Mouse (Mus musculus) CH12.LX (cell line): ENCODE data around the gene Urad. TPM values are rescaled to one million over a fixed set of nuclear protein-coding genes. Genes with fewer than 3 reads are reported as not detected.
A peak's percentile ranks its signal among the peaks of the same experiment; 100 is the strongest.

ENCODE experiments used
- DNase-seq: peaks from one replicate; pipeline ENCODE4 v3.0.0-alpha.2; 2013; ENCODE audit errors: extremely low read depth
- H3K27ac ChIP-seq: 2 replicates; pipeline ENCODE4 v1.5.1; 2012; ENCODE audit warnings: low read depth, mild to moderate bottlenecking, control low read depth, moderate library complexity; ENCODE audit not compliant: insufficient read depth
- H3K27me3 ChIP-seq: replicated peaks from 2 replicates; pipeline ENCODE3; 2012; ENCODE audit warnings: inconsistent platforms
- H3K36me3 ChIP-seq, 2 experiments: replicated peaks in 1 of 2; 2 replicates each; pipeline versions ENCODE3 to v1.6.1; 2012; ENCODE audit warnings: inconsistent platforms in 1 of 2, low read length in 1 of 2, mild to moderate bottlenecking in 1 of 2, mixed read lengths in 1 of 2, moderate library complexity in 1 of 2; ENCODE audit not compliant: control insufficient read depth in 1 of 2, insufficient read depth in 1 of 2
- H3K4me1 ChIP-seq, 2 experiments: 2 replicates each; pipeline ENCODE4 v1.6.1; 2012; ENCODE audit warnings: inconsistent platforms in 1 of 2, moderate library complexity in 1 of 2; ENCODE audit not compliant: insufficient read depth in 2 of 2, control insufficient read depth in 1 of 2
- H3K4me2 ChIP-seq: 2 replicates; pipeline ENCODE4 v1.6.1; 2012; ENCODE audit warnings: low read depth, mild to moderate bottlenecking, control low read depth; ENCODE audit not compliant: poor library complexity, insufficient read depth, severe bottlenecking
- H3K4me3 ChIP-seq, 3 experiments: fragments of 150-350 bp in 1 of 3; sonication (generic) in 1 of 3; replicated peaks in 1 of 3; 2 replicates each; pipeline versions ENCODE3 to v1.5.1; 2011 to 2012; ENCODE audit warnings: low read depth in 2 of 3, low read length in 2 of 3, mild to moderate bottlenecking in 2 of 3, moderate library complexity in 2 of 3, control low read depth in 1 of 3, improper control_type of control experiment in 1 of 3, inconsistent platforms in 1 of 3, mixed read lengths in 1 of 3; ENCODE audit not compliant: poor library complexity in 1 of 3
- H3K79me2 ChIP-seq: replicated peaks from 2 replicates; pipeline ENCODE4 v1.6.1; 2012; ENCODE audit warnings: mild to moderate bottlenecking, moderate library complexity; ENCODE audit not compliant: control insufficient read depth, poor library complexity, insufficient read depth, severe bottlenecking; ENCODE audit errors: extremely low read depth
- H3K9ac ChIP-seq: 2 replicates; pipeline ENCODE4 v1.6.1; 2012; ENCODE audit warnings: low read depth, mild to moderate bottlenecking, control low read depth, moderate library complexity; ENCODE audit not compliant: insufficient read depth
- H3K9me3 ChIP-seq: replicated peaks from 2 replicates; pipeline ENCODE3; 2012; ENCODE audit warnings: low read length, inconsistent platforms, mixed read lengths
- CHD1 ChIP-seq: IDR thresholded peaks from 2 replicates; pipeline ENCODE4 v1.6.1; 2012; ENCODE audit warnings: low read depth, low read length, improper control_type of control experiment, inconsistent platforms
- CTCF ChIP-seq, 2 experiments: IDR thresholded peaks in 1 of 2; conservative IDR thresholded peaks in 1 of 2; 2 replicates each; pipeline ENCODE4 v1.5.1; 2011 to 2012; ENCODE audit warnings: low read depth in 2 of 2, low read length in 2 of 2, improper control_type of control experiment in 1 of 2, inconsistent platforms in 1 of 2, mild to moderate bottlenecking in 1 of 2, moderate library complexity in 1 of 2
- E2F4 ChIP-seq: IDR thresholded peaks from 2 replicates; pipeline ENCODE4 v1.6.1; 2011; ENCODE audit warnings: low read depth, low read length, improper control_type of control experiment; ENCODE audit not compliant: insufficient replicate concordance
- ELF1 ChIP-seq: IDR thresholded peaks from 2 replicates; pipeline ENCODE4 v1.6.1; 2014; ENCODE audit warnings: low read depth, mild to moderate bottlenecking, inconsistent platforms, low read length, improper control_type of control experiment
- ETS1 ChIP-seq: conservative IDR thresholded peaks from 2 replicates; pipeline ENCODE4 v1.6.1; 2012; ENCODE audit warnings: low read depth, mild to moderate bottlenecking, inconsistent platforms, low read length, improper control_type of control experiment, moderate library complexity
- GABPA ChIP-seq: IDR thresholded peaks from 2 replicates; pipeline ENCODE4 v1.6.1; 2012; ENCODE audit warnings: low read depth, low read length, improper control_type of control experiment, inconsistent platforms; ENCODE audit not compliant: insufficient replicate concordance
- HCFC1 ChIP-seq: IDR thresholded peaks from 2 replicates; pipeline ENCODE4 v1.6.1; 2012; ENCODE audit warnings: low read depth, mild to moderate bottlenecking, inconsistent platforms, low read length, improper control_type of control experiment
- IRF4 ChIP-seq: IDR thresholded peaks from 2 replicates; pipeline ENCODE4 v1.6.1; 2014; ENCODE audit warnings: low read depth, mild to moderate bottlenecking, inconsistent platforms, low read length, improper control_type of control experiment
- JUN ChIP-seq: IDR thresholded peaks from 2 replicates; pipeline ENCODE4 v1.6.1; 2011; ENCODE audit warnings: low read depth, mild to moderate bottlenecking, low read length, improper control_type of control experiment, moderate library complexity; ENCODE audit not compliant: insufficient read depth
- JUND ChIP-seq: conservative IDR thresholded peaks from 2 replicates; pipeline ENCODE4 v1.6.1; 2011; ENCODE audit warnings: low read depth, low read length, improper control_type of control experiment
- KAT2A ChIP-seq: IDR thresholded peaks from 2 replicates; pipeline ENCODE4 v1.6.1; 2012; ENCODE audit warnings: low read length, improper control_type of control experiment, inconsistent platforms; ENCODE audit not compliant: insufficient replicate concordance
- MXI1 ChIP-seq: IDR thresholded peaks from 2 replicates; pipeline ENCODE4 v1.6.1; 2011; ENCODE audit warnings: mild to moderate bottlenecking, low read depth, low read length, improper control_type of control experiment
- NRF1 ChIP-seq: IDR thresholded peaks from 2 replicates; pipeline ENCODE4 v1.6.1; 2014; ENCODE audit warnings: low read depth, mild to moderate bottlenecking, inconsistent platforms, low read length, improper control_type of control experiment, moderate library complexity
- PAX5 ChIP-seq: IDR thresholded peaks from 2 replicates; pipeline ENCODE4 v1.6.1; 2012; ENCODE audit warnings: low read length, inconsistent platforms, mixed read lengths
- POLR2A ChIP-seq: IDR thresholded peaks from 2 replicates; pipeline ENCODE4 v1.6.1; 2011; ENCODE audit warnings: low read depth, mild to moderate bottlenecking, improper control_type of control experiment, low read length
- POLR2AphosphoS2 ChIP-seq: IDR thresholded peaks from 2 replicates; pipeline ENCODE4 v1.6.1; 2011; ENCODE audit warnings: low read depth, low read length, improper control_type of control experiment
- RCOR1 ChIP-seq: conservative IDR thresholded peaks from 2 replicates; pipeline ENCODE4 v1.6.1; 2012; ENCODE audit warnings: low read depth, mild to moderate bottlenecking, inconsistent platforms, low read length, improper control_type of control experiment
- SIN3A ChIP-seq: IDR thresholded peaks from 2 replicates; pipeline ENCODE4 v1.6.1; 2012; ENCODE audit warnings: low read length, improper control_type of control experiment, inconsistent platforms
- SMC3 ChIP-seq: IDR thresholded peaks from 2 replicates; pipeline ENCODE4 v1.6.1; 2011; ENCODE audit warnings: low read depth, low read length, improper control_type of control experiment
- TCF12 ChIP-seq: IDR thresholded peaks from 2 replicates; pipeline ENCODE4 v1.6.1; 2014; ENCODE audit warnings: low read depth, mild to moderate bottlenecking, inconsistent platforms, low read length, improper control_type of control experiment
- USF1 ChIP-seq: IDR thresholded peaks from 2 replicates; pipeline ENCODE4 v1.6.1; 2014; ENCODE audit warnings: low read depth, mild to moderate bottlenecking, inconsistent platforms, low read length, improper control_type of control experiment
- USF2 ChIP-seq: conservative IDR thresholded peaks from 2 replicates; pipeline ENCODE4 v1.6.1; 2011; ENCODE audit warnings: low read depth, low read length, improper control_type of control experiment
- ZC3H11A ChIP-seq: IDR thresholded peaks from 2 replicates; pipeline ENCODE4 v1.6.1; 2012; ENCODE audit warnings: low read depth, mild to moderate bottlenecking, inconsistent platforms, low read length, improper control_type of control experiment
- ZMIZ1 ChIP-seq: IDR thresholded peaks from 2 replicates; pipeline ENCODE4 v1.6.1; 2012; ENCODE audit warnings: low read depth, mild to moderate bottlenecking, inconsistent platforms, low read length, improper control_type of control experiment
- ZNF384 ChIP-seq: IDR thresholded peaks from 2 replicates; pipeline ENCODE4 v1.6.1; 2012; ENCODE audit warnings: low read depth, low read length, improper control_type of control experiment, inconsistent platforms
- dilution Hi-C: fragments of 300-500 bp; cut with MboI; formaldehyde crosslinking; loops from 2 replicates; pipeline ENCODE4 v1.14.3; 2020; ENCODE audit warnings: low sequenced_read_pairs; ENCODE audit not compliant: extremely low pct_unique_long_range_greater_than_20kb, extremely low pct_ligation_motif_present
- in situ Hi-C: fragments of 300-500 bp; cut with MboI; formaldehyde crosslinking; loops from 3 replicates; pipeline ENCODE4 v1.14.3; 2019; ENCODE audit warnings: low sequenced_read_pairs, low pct_ligation_motif_present, low pct_unique_long_range_greater_than_20kb, mixed read lengths
- polyA plus RNA-seq: library from polyadenylated mRNA; unstranded; fragments of >175 nt; gene quantifications from 2 replicates; pipeline ENCODE4 v1.2.1, GENCODE M21; 2012; ENCODE audit warnings: low read depth; ENCODE audit not compliant: insufficient read length
- total RNA-seq, 2 experiments: library from RNA; depleted of rRNA; stranded (reverse); fragments of 300-350 nt in 1 of 2; fragments of >200 nt in 1 of 2; gene quantifications; 2 replicates each; pipeline ENCODE4 v1.2.3; 2012 to 2014

The Urad gene
- total and polyA plus RNA-seq, 3 experiments, result not detected

DNA sequence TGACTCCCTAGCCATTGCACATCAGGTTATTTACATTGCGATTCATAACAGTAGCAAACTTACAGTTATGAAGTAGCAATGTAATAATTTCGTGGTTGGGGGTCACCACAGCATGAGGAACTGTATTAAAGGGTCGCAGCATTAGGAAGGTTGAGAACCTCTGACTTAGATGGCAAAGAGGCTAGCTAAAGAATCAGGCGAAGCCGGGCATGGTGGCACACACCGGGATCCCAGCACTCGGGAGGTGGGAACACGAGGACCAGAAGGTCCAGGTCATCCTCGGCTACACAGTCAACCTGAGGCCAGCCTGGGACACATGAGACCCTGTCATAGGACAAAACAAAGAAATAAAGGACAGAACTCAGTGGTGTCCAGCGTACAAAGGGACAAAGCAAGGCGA is 7.7 kb upstream of the Urad start:
- no peak for TF ChIP-seq SIN3A
- no peak for TF ChIP-seq ETS1
- no peak for TF ChIP-seq POLR2AphosphoS2
- no peak for TF ChIP-seq RCOR1
- no peak for TF ChIP-seq USF1
- no peak for TF ChIP-seq KAT2A
- no peak for TF ChIP-seq IRF4
- TF ChIP-seq JUN, result no peak
- no peak for TF ChIP-seq USF2
- TF ChIP-seq SMC3, result no peak

DNA sequence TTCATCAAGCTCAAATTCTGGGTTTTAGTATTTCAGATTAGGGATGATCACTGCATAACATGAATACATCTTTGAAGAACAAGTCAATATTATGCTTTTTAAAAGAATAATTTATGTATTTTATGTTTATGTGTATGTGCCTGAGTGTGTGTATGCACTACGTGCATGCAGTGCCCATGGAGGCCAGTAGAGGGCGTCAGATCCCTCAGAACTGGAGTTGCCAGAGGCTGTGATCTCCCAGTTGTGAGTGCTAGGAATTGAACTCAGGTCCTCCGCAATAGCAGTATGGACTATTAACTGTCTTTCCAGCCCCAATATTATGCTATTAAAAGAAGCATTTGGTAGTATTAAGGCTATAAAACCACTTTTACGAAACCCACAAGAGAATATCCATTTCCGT is 5.4 kb upstream of the Urad start:
- Histone ChIP-seq H3K79me2 (no peaks in the 10 kb centered on the region), H3K4me2 (no peak overlapping the region), H3K4me1 (peaks cover 0 to 7% of the 10 kb centered on the region in 2 experiments; a peak in 2 of 4 replicates), H3K4me3 (no peak overlapping the region), H3K9me3 (no peaks in the 10 kb centered on the region), H3K36me3 (no peaks in the 10 kb centered on the region), H3K27me3 (peaks cover 2% of the 10 kb centered on the region), H3K9ac (no peak overlapping the region), H3K27ac (no peak overlapping the region)
- no peak for DNase-seq
- no peak for TF ChIP-seq ZNF384
- no peak for TF ChIP-seq POLR2AphosphoS2
- 0 out of 4 replicates have a peak, but pooled peaks have one; percentile 12 to 20 for TF ChIP-seq CTCF (conservative IDR thresholded peaks at IDR 0.05 in 1 of 2, IDR thresholded peaks at IDR 0.05 in 1 of 2; ENCODE audit: low read depth in 2 of 2, low read length in 2 of 2)
- in situ Hi-C loops (no loop called here), dilution Hi-C loops (no loop called here)

More for the DNA sequence above, 7.7 kb upstream of the Urad start:
- Histone ChIP-seq H3K4me1 (peaks cover 0 to 10% of the 10 kb centered on the region in 2 experiments; a peak in 2 of 4 replicates), H3K27me3 (no peaks in the 10 kb centered on the region), H3K9me3 (no peaks in the 10 kb centered on the region), H3K79me2 (no peaks in the 10 kb centered on the region), H3K9ac (no peak overlapping the region), H3K36me3 (no peaks in the 10 kb centered on the region), H3K4me3 (no peak overlapping the region), H3K4me2 (no peak overlapping the region), H3K27ac (no peak overlapping the region)
- DNase-seq, result no peak
- in situ Hi-C loops, result loop anchor here (5.0 to 10.0 kb wide), 2 partner anchors 72 to 515 kb away; partner anchors contain the start of gene Flt3
- dilution Hi-C loops, result no loop called here

DNA sequence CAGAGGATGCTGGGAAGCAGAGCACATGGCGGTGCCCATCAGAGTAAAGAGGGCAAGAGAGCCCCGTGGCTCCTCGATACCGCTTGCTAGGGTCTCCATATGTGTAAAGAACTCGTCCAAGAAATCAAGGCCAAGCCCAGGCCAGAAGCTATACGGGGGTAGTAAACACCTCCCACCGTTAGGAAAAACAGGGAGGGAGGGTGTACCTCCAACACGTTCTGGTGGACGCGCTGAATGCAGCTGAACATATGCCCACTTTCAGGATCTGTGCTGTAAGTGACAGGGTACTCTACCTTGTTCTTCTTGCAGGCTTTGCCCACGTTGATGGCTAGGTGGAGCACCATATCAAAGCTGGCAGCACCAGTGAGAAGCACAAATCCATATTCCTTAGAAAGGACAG is 3.7 kb upstream of the Urad start:
- H3K27me3 ChIP-seq, result peaks cover 19% of the 10 kb centered on the region
- no peaks in the 10 kb centered on the region for H3K36me3 ChIP-seq
- no peaks in the 10 kb centered on the region for H3K4me1 ChIP-seq
- dilution Hi-C loops (no loop called here), in situ Hi-C loops (no loop called here)
- H3K4me3 ChIP-seq, result no peak overlapping the region
- TF ChIP-seq ZC3H11A, result no peak
- no peak for TF ChIP-seq ZNF384
- no peak for TF ChIP-seq CTCF (conservative IDR thresholded peaks at IDR 0.05 in 1 of 2, IDR thresholded peaks at IDR 0.05 in 1 of 2; ENCODE audit: low read depth in 2 of 2, low read length in 2 of 2)
- TF ChIP-seq ZMIZ1, result no peak
- TF ChIP-seq JUND, result no peak
- TF ChIP-seq MXI1, result no peak
- TF ChIP-seq POLR2A, result no peak
- no peak for TF ChIP-seq USF2
- TF ChIP-seq NRF1, result no peak
- TF ChIP-seq E2F4, result no peak
- no peak for TF ChIP-seq GABPA
- TF ChIP-seq ELF1, result no peak
- TF ChIP-seq TCF12, result no peak
- no peak for TF ChIP-seq CHD1
- no peak for TF ChIP-seq HCFC1
- no peak for TF ChIP-seq PAX5
- no peak overlapping the region for H3K9ac ChIP-seq
- no peaks in the 10 kb centered on the region for H3K9me3 ChIP-seq
- H3K79me2 ChIP-seq, result no peaks in the 10 kb centered on the region
- no peak overlapping the region for H3K4me2 ChIP-seq
- DNase-seq, result no peak
- H3K27ac ChIP-seq, result no peak overlapping the region
